Mouse (Mus musculus) embryonic facial prominence, embryonic 15.5 days (tissue): ENCODE measurements at regions not wholly inside any gene's neighbourhood (a gene's known extent, or its start where the extent isn't known, plus 50 kb on each side); places are given as distances from the start of the nearest gene placed in this dataset.

Experiments used
- ATAC-seq: fragments of 200-750 bp; cut with Nextera tagmentation; 2 replicates; pipeline ENCODE4 v1.8.0; 2017; ENCODE audit warnings: low read depth, moderate TSS enrichment; ENCODE audit not compliant: insufficient number of reproducible peaks, low FRiP score, low TSS enrichment
- H3K27ac ChIP-seq: fragments of 300-500 bp; sonication (generic); replicated peaks from 2 replicates; pipeline ENCODE4 v1.5.1; 2015; ENCODE audit warnings: mild to moderate bottlenecking, inconsistent platforms
- H3K27me3 ChIP-seq: fragments of 300-500 bp; sonication (generic); 2 replicates; pipeline ENCODE4 v1.6.1; 2015; ENCODE audit warnings: inconsistent platforms
- H3K36me3 ChIP-seq: fragments of 300-500 bp; sonication (generic); 2 replicates; pipeline ENCODE4 v1.6.1; 2015; ENCODE audit warnings: mild to moderate bottlenecking, inconsistent platforms
- H3K4me1 ChIP-seq: fragments of 300-500 bp; sonication (generic); 2 replicates; pipeline ENCODE4 v1.6.1; 2015; ENCODE audit warnings: inconsistent platforms
- H3K4me2 ChIP-seq: fragments of 300-500 bp; sonication (generic); replicated peaks from 2 replicates; pipeline ENCODE4 v1.6.1; 2015; ENCODE audit warnings: mild to moderate bottlenecking, inconsistent platforms
- H3K4me3 ChIP-seq: fragments of 300-500 bp; sonication (generic); replicated peaks from 2 replicates; pipeline ENCODE4 v1.5.1; 2015; ENCODE audit warnings: mild to moderate bottlenecking, inconsistent platforms
- H3K9ac ChIP-seq: fragments of 300-500 bp; sonication (generic); 2 replicates; pipeline ENCODE4 v1.6.1; 2015; ENCODE audit warnings: inconsistent platforms
- H3K9me3 ChIP-seq: fragments of 300-500 bp; sonication (generic); replicated peaks from 2 replicates; pipeline ENCODE4 v1.6.1; 2016; ENCODE audit warnings: inconsistent platforms
- WGBS: fragments of 180-500 bp; shearing (Covaris S2); methylation state at CpG from one replicate; pipeline ENCODE4 v1.1.7; 2015; 5-methylcytosine and 5-hydroxymethylcytosine counted together

DNA sequence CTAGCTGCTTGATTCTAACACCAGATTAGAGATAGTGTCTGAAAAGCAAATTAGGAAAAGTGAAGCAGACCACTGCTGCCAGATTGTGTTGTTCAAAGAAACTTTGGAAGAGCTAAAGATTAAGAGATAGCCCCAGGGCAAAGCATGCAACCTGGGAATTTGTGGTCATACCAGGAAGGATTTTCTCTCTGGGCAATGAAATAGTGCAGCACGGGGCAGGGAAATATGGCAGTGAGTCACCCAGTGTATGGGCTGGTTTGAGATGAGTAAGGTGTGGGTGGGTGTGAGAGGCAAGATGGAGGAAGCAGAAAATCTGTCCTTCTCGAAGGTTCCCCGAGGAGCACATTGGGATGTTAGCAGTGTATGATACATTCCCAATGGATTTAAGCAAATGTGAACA lies 155.9 kb upstream of the Cdkn2b start:
- Histone ChIP-seq H3K9ac (no peak overlapping the region), H3K27ac (no peak overlapping the region), H3K9me3 (no peaks in the 10 kb centered on the region), H3K27me3 (no peaks in the 10 kb centered on the region), H3K4me2 (no peak overlapping the region), H3K4me3 (no peak overlapping the region), H3K4me1 (0 out of 2 replicates have a peak, but pooled peaks cover 7% of the 10 kb centered on the region), H3K36me3 (no peaks in the 10 kb centered on the region)
- WGBS: 78% methylated on average over 3 of the region's 3 CpGs
- ATAC-seq: no peak

DNA sequence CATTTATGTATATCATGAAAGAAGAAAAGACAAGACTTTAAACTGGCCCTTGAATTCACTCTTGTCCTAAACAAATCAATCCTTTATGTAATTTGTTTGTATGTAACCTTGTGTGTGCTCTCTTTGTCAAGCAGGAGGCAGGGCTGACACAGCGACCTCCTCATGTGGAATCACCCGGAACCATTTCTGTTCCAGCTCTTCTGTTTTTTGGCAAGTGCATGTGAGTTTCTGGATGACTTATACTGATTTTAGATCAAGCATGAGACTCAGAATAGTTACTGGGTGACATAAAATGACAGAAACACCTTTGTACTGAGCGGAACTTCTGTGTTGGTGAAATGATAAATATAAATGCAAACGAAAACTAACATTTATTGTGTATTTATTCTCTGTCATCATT lies 152.3 kb upstream of the Cdkn2b start:
- Histone ChIP-seq H3K27ac (no peak overlapping the region), H3K4me3 (no peak overlapping the region), H3K4me2 (no peak overlapping the region), H3K36me3 (no peaks in the 10 kb centered on the region), H3K9ac (no peak overlapping the region), H3K27me3 (no peaks in the 10 kb centered on the region), H3K4me1 (no peaks in the 10 kb centered on the region), H3K9me3 (no peaks in the 10 kb centered on the region)
- 87% methylated on average over 4 of the region's 4 CpGs for WGBS
- no peak for ATAC-seq

DNA sequence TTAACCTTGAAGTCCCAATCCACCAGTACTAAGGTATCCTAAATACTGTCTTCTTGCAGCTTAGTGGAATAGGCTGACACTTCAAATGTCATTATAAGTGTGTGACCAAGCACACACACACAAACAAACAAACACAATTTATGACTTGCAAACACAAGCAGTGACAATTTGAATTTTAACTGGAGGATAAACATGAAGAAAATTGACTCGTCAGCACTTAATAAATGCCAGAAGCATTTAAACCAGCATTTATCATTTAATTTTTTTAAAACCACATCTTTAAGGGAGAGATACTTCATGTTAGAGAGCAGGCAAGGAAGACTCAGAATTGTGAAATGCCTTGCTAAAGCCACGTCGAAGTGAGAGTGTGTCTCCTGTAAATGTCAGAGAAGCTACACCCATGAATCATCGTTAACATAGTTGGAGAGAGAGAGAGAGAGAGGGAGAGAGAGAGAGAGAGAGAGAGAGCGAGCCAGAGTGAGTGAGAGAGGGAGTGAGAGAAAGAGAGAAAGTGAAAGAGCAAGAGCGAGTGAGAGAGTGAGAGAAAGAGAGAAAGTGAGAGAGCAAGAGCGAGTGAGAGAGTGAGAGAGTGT lies 149.4 kb upstream of the Cdkn2b start:
- Histone ChIP-seq H3K27me3 (no peaks in the 10 kb centered on the region), H3K27ac (no peak overlapping the region), H3K4me1 (no peaks in the 10 kb centered on the region), H3K36me3 (no peaks in the 10 kb centered on the region), H3K9me3 (no peaks in the 10 kb centered on the region), H3K4me3 (no peak overlapping the region), H3K9ac (no peak overlapping the region), H3K4me2 (no peak overlapping the region)
- 73% methylated on average over 7 of the region's 7 CpGs for WGBS
- no peak for ATAC-seq

DNA sequence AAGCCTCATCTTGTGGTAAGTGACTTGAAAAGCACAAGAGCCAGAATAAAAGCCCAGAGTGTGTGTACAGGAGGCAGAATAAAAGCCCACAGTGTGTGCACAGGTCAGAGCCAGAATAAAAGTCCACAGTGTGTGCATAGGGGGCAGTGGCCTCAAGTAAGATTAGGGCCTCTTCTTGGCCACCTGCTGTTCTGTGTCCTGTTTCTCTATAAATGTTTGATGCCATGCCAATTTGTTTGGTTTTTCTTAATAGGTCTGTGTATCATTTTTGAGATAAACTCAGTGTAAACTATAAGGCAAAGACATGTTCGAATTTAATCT lies 148.5 kb upstream of the Cdkn2b start:
- Histone ChIP-seq H3K27ac (no peak overlapping the region), H3K9ac (no peak overlapping the region), H3K27me3 (no peaks in the 10 kb centered on the region), H3K4me1 (no peaks in the 10 kb centered on the region), H3K9me3 (no peaks in the 10 kb centered on the region), H3K4me2 (no peak overlapping the region), H3K4me3 (no peak overlapping the region), H3K36me3 (no peaks in the 10 kb centered on the region)
- ATAC-seq: no peak
- 84% methylated on average over 1 of the region's 1 CpGs for WGBS

DNA sequence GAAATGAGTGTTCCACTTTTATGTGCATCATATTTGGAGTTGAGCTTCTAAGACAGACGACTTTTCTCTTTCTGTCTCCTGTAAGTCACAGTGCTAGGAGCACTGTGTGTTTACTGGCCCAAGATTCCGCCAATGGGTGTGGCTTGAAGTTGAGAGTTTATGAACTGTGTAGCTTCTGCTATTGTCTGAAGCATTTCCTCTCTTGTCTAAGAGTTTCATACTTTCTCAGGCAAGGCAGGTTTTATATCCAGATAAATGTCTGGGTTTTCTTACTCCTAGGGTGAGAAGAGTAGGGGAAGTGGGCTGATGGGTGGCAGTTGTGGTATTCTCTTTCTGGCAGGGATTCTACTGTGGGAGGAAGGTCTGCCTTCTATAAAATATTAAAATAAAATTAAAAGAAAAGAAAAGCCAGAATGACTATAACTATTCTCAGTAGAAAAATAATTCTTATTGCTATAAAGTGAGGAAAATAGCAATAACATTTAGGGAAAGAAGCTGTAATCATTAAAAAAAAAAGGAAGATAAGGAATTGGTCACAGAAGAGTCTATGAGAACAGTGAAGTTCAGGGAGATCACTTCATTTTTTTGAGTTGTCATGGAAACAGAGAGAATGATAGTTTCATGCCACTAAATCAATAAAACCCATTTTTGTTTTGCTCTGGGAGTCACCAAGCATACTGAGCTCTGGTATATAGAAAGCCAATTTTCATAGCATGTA lies 147.9 kb upstream of the Cdkn2b start:
- Histone ChIP-seq H3K4me3 (no peak overlapping the region), H3K4me1 (no peaks in the 10 kb centered on the region), H3K9me3 (no peaks in the 10 kb centered on the region), H3K27me3 (no peaks in the 10 kb centered on the region), H3K27ac (no peak overlapping the region), H3K4me2 (no peak overlapping the region), H3K9ac (no peak overlapping the region), H3K36me3 (no peaks in the 10 kb centered on the region)
- no peak for ATAC-seq
- WGBS: 71% methylated on average over 2 of the region's 2 CpGs

DNA sequence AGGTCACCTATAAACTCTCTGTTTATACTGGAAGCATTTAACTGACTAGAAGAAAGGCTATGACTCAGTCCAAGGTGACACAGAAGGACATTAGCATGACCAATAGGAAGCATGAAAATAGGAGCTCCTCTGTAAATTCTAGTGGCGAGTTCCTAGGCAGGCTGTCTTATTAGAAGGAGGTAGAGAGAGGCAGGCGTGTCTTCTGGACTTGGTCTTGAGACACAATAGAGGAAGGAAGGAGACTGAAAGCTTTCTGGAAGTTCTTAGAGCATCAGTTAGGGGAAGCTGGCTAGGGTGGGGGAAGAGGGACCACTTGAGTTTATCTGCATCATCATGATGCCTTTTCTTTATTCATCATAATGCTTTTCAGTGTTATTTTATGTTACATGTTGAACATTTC lies 147.0 kb upstream of the Cdkn2b start:
- no peak overlapping the region for H3K27ac ChIP-seq
- no peak overlapping the region for H3K4me3 ChIP-seq
- H3K36me3 ChIP-seq: no peaks in the 10 kb centered on the region
- H3K4me2 ChIP-seq: no peak overlapping the region
- no peak overlapping the region for H3K9ac ChIP-seq
- H3K9me3 ChIP-seq: no peaks in the 10 kb centered on the region
- no peaks in the 10 kb centered on the region for H3K27me3 ChIP-seq
- ATAC-seq: no peak
- WGBS: 80% methylated on average over 2 of the region's 2 CpGs
- H3K4me1 ChIP-seq: no peaks in the 10 kb centered on the region

DNA sequence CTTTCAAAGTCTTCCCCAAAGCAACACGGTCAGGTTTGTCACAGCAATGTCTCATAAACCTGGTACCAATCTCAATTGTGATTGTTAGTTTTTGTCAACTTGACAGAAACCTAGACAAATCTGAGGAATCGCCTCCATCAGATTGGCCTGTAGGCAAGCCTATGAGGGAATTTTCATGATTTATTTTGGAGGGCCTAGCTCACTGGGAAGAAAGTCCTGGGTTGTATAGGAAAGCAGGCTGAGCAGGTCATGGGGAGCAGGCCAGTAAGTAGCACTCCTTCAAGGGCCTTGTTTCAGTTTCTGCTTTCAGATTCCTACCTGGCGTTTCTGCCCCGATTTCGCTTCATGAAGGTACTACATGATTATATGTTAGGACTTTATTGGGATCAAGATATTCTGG lies 144.1 kb upstream of the Cdkn2b start:
- Histone ChIP-seq H3K27me3 (no peaks in the 10 kb centered on the region), H3K9ac (no peak overlapping the region), H3K27ac (no peak overlapping the region), H3K36me3 (no peaks in the 10 kb centered on the region), H3K9me3 (no peaks in the 10 kb centered on the region), H3K4me1 (no peaks in the 10 kb centered on the region), H3K4me3 (no peak overlapping the region), H3K4me2 (no peak overlapping the region)
- ATAC-seq: no peak
- 88% methylated on average over 5 of the region's 5 CpGs for WGBS

DNA sequence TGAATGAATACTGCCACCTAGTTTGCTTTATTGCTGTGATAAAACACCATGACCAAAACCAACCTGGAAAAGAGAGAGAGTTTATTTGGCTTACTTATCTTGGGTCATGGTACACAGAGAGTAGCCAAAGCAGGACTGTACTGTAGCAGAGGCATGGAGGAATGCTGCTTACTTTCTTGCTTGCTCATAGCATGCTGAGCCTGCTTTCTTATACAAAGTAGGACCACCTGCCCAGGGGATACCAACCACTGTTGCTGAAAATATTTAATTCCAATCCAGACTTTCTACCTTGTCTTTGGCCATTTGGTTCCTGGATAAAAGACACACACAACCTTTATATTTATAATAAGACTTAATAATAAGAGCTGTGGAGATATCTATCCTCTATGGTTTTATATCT lies 142.2 kb upstream of the Cdkn2b start:
- H3K27me3 ChIP-seq: no peaks in the 10 kb centered on the region
- no peak overlapping the region for H3K4me3 ChIP-seq
- no peaks in the 10 kb centered on the region for H3K9me3 ChIP-seq
- no peak overlapping the region for H3K9ac ChIP-seq
- no peak overlapping the region for H3K27ac ChIP-seq
- H3K36me3 ChIP-seq: no peaks in the 10 kb centered on the region
- no peak overlapping the region for H3K4me2 ChIP-seq
- H3K4me1 ChIP-seq: no peaks in the 10 kb centered on the region
- no peak for ATAC-seq

DNA sequence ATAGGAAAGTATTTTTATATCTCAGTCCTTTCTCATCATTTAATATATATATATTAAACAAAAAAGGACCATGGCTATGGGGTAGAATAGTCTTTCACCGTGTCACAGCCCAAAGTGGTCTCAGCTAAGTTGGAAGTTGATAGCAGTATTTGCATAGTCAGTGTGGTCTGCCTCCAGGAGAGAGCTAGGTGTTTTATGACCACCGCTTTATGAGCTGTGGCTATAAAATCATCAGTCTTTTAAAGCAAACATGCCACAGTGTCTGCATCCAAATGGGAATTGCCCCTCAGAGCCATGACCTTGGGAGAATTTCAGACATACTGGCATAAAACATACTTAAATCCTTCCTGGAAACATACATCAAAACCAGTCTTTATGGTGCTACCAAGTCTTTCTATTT lies 140.9 kb upstream of the Cdkn2b start:
- Histone ChIP-seq H3K4me1 (no peaks in the 10 kb centered on the region), H3K4me3 (no peak overlapping the region), H3K27me3 (no peaks in the 10 kb centered on the region), H3K9ac (no peak overlapping the region), H3K9me3 (no peaks in the 10 kb centered on the region), H3K36me3 (no peaks in the 10 kb centered on the region), H3K4me2 (no peak overlapping the region), H3K27ac (no peak overlapping the region)
- WGBS: 88% methylated on average over 2 of the region's 2 CpGs
- ATAC-seq: no peak

DNA sequence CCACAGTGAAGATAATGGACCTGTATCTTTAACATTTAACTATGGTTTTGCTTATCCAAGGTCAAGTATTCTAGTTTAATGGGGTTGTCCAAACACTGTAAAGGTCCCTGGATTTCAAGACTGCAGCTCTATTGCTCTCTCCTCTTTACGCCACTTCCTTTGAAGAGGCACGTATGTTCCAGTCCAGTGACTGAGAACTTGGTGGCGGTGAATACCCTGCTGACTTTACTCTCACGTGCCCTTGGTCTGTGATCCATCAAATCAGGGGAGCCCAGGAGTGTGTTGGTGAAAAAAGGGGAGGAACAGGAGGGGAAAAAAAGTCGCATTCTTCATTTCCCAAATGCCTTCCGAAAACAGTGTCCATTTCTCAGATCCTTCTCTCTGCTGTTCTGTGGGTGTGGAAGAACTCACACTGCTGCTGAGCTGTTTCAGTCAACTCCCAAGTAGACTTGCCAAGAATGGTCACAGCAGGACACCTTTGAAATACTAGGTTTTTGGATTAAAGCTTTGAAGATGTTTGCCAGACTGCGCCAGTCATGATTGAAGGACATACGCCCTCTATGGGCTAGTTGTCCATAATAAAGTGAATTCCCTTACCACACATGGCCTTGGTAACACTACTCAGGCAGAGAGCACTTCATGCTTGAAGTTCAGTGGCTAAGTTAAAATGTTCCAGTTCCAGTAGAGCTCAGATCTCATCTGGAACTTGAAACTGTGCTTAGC lies 136.1 kb upstream of the Cdkn2b start:
- Histone ChIP-seq H3K4me1 (no peaks in the 10 kb centered on the region), H3K4me3 (no peak overlapping the region), H3K4me2 (no peak overlapping the region), H3K9ac (no peak overlapping the region), H3K9me3 (no peaks in the 10 kb centered on the region), H3K36me3 (no peaks in the 10 kb centered on the region), H3K27me3 (no peaks in the 10 kb centered on the region), H3K27ac (no peak overlapping the region)
- no peak for ATAC-seq
- 68% methylated on average over 8 of the region's 8 CpGs for WGBS

DNA sequence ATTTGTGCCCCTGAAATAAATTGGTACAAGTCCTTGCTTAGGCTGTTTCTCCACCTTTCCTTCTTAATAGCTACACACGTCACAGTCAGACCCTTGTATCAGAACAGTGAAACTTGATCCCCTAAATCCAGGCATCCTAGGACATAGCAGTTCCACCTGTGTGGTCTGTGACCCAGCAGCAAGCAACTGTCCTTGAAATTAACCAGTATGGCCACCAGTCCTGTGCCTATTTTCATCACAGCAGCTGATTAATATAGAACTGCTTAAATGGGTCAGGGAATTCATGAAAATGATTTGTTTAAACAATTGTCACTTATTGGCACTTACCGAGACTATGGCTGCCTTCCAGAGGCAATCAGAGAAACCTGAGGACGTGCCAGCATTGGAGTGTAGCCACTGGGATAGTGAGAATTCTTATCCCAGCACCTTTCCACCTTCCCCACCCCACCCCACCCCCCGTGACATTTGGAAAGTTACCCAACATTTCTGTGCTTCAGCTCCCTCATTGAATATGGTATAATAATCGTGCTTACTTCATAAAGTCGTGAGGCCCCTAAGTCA lies 135.4 kb upstream of the Cdkn2b start:
- Histone ChIP-seq H3K4me3 (no peak overlapping the region), H3K27me3 (no peaks in the 10 kb centered on the region), H3K36me3 (no peaks in the 10 kb centered on the region), H3K9ac (no peak overlapping the region), H3K27ac (no peak overlapping the region), H3K4me1 (no peaks in the 10 kb centered on the region), H3K4me2 (no peak overlapping the region), H3K9me3 (no peaks in the 10 kb centered on the region)
- no peak for ATAC-seq
- 61% methylated on average over 6 of the region's 6 CpGs for WGBS
